Mouse (Mus musculus): ENCODE measurements around the gene Veph1.

The Veph1 gene

DNA sequence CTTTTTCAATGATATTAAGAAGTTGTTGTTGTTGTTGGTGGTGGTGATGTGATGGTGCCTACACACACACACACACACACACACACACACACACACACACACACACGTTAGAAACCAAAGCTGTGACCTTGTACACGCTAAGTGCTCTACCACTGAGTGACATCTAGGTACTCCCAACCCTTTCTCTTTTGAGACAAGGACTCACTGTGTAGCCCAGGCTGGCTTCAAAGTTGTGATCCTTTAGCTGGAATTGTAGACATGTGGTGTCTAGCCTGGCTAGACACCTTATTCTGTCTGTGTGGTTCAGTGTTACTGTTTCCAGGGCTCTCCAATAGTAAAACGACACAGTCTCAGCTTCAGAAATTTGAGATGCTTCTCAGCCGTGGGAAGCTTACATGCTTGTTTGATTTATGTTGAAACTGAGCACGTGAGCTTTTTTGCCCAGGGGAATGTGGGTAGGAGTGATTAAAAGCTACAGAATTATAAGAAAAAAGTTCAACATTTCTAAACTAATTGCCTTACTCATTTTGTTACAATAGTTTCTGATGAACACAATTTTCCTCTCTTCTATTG, 272.3 kb downstream of the Veph1 start:
- DNase-seq (ENCODE audit: low read depth, low spot score), result no peak

DNA sequence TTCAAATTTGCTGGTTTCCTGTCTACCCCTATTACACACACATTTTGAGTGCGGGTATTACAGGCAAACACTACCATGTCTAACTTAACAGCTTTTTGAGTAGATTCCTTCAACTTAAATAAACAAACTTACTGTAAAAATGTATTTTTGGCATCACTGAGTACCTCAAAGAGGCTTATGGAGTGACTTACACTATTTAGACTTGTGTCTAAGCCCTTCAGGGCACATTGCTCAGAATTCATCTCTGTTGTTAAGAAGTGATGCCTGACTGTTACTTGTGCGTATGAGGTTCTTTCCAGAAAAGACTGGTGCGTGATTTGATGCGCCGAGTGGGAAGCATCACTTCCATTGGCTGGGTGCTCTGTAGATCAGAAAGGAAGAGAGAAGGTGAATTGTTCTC, 277.5 kb downstream of the Veph1 start:
- DNase-seq (ENCODE audit: low read depth, low spot score), result no peak

DNA sequence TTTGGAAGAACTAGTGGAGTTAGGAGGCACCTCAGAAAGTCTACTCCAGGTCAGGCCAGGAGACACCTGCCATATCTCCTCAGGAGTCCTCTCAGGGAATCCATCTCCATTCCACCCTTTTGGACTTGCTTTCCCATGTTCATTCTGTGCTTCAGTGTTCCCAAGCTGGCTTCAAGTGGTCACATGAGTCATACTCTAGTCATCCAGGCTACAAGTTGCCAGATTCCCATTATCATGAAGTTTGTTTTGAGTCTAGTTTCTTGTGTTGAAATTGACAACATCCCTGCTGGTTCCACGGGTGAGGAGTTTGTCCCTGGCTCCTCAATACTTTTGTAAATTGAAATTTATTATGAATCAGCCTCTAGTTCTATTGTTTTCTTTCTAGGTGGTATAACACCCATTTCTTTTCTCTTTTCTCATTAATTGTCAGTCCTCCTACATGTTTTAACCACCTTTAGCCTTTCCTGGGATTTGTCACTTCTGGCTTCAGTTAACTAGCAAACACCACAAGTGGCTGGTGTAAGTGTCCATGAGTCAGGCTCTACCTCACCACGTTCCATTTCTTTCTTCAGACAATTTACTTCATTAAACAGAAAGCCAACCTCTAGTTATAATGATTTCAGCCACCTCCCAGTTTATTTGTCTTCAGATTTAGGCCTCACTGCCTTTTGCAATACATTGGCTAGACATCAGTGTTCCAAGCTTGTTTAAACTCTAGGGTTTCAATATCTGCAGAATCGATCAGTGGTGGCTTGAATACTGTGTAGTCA, 288.8 kb downstream of the Veph1 start:
- no peak for DNase-seq (ENCODE audit: low read depth, low spot score)

DNA sequence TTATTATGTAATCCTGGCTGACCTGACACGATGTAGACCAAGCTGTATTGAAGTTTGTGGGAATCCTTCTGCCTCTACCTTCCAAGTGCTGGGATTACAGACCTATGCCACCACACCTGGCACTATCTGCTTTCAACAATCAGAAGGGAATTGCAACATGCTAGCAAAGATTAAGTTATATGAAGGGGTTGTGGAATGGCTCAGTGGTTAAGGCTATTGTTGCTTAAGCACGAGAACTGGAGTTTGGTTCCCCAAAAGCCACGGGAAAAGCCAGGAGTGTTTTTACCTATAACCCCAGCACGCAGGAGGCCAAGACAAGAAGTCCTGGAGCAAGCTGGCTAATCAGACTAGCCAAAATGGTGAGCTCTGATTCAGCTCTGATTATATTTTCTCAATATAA, 291.6 kb downstream of the Veph1 start:
- no peak for DNase-seq (ENCODE audit: low read depth, low spot score)

DNA sequence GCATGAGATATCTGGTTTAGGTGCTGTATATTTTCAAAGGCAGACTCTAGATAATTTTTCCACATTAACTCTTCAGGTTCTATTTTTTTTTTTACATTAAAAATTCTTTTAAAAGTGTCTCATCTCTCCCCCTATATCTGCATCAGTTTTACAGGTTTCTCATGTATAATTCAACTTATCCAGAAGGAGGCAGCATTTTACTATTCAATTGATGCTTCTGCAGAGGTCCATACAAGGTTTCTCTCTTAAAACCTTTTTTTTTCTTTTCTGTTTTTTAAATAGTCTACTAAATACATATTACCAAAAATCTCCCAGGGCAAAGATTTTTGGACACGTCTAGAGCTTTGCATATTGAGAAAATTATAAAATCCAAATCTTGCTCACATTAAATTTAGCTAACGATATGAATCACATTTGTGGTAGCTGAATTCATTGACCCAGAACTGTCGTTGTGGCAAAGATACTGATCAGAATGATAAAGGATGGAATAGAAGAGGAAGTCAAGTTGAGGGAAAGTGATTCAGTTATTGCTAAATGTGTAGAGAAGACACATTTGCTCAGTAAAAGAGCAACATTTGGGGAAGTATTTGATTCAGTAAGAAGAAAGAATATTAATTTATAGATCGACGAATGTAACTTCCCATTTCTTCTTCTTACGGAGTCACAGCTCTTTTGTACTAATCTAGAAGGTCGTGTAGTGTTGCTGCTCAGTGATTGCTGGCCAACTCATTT, 292.3 kb downstream of the Veph1 start:
- DNase-seq (ENCODE audit: low read depth, low spot score), result no peak

Measured in ZHBTc4 (cell line).